Mouse (Mus musculus) ES-E14 (cell line): Measurements from ENCODE around the gene Ube2o.

Experiments used
- CHD2 ChIP-seq: IDR thresholded peaks from 2 replicates; pipeline ENCODE4 v1.6.1; 2014; ENCODE audit warnings: mild to moderate bottlenecking, low read depth, low read length, inconsistent platforms
- ZC3H11A ChIP-seq: IDR thresholded peaks from 2 replicates; pipeline ENCODE4 v1.6.1; 2012; ENCODE audit warnings: low read depth, mild to moderate bottlenecking, inconsistent platforms, low read length, borderline replicate concordance
- ZNF384 ChIP-seq: IDR thresholded peaks from 2 replicates; pipeline ENCODE4 v1.6.1; 2012; ENCODE audit warnings: low read depth, low read length, inconsistent platforms

DNA sequence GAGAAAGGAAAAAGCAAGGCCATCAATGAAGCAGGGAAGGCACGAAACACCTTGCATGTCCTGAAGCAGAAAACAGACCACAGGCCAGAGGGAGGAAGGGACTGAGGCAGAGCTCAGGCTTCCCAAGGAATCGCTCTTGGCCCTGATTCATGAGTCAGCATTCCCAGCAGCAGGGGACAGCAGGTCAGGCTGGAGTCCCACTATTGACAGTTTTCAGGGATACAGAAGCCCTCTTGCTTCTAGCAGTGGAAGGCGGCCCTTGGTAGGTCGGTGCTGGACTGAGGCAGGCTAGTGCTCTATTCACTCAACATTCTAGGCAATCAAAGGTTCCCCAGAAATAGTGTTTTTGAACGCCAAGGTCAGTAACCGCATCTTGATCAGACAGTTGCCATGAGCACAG is 6.8 kb downstream of the Ube2o start:
- TF ChIP-seq ZNF384 (no peak), CHD2 (no peak), ZC3H11A (no peak)
